Mouse (Mus musculus): ENCODE measurements around the gene Hist1h3e. TPM values are rescaled to one million over a fixed set of nuclear protein-coding genes. Genes with fewer than 3 reads are reported as not detected.
"Not testable (repeated sequence)": the region's sequence is repeated elsewhere in the genome, so short reads cannot be mapped to it uniquely, and the experiment has no call there.

The Hist1h3e gene
- polyA plus RNA-seq, 1 experiment from 2014 or later, result 0.26 TPM

DNA sequence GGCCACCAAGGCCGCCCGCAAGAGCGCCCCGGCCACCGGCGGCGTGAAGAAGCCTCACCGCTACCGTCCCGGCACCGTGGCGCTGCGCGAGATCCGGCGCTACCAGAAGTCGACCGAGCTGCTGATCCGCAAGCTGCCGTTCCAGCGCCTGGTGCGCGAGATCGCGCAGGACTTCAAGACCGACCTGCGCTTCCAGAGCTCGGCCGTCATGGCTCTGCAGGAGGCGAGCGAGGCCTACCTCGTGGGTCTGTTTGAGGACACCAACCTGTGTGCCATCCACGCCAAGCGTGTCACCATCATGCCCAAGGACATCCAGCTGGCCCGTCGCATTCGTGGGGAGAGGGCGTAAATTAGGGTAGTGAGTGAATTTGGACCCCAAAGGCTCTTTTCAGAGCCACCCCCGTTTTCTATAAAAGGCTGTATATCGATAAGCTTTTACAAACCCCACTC, 13.7 kb upstream of the Hist1h3e start:
- not testable (repeated sequence) for H3K36me3 ChIP-seq (ENCODE audit: inconsistent target)
- Histone ChIP-seq H3K27ac (peak overlapping the region; percentile 54), H3K4me3 (ENCODE audit: inconsistent target) (peak overlapping the region; percentile 29), H3K79me2 (ENCODE audit: inconsistent target) (peaks cover 18% of the 10 kb centered on the region; the same call in 1 of the 2 replicates)
- 4% methylated on average over 8 of the region's 40 CpGs for WGBS (ENCODE audit: missing documents)

DNA sequence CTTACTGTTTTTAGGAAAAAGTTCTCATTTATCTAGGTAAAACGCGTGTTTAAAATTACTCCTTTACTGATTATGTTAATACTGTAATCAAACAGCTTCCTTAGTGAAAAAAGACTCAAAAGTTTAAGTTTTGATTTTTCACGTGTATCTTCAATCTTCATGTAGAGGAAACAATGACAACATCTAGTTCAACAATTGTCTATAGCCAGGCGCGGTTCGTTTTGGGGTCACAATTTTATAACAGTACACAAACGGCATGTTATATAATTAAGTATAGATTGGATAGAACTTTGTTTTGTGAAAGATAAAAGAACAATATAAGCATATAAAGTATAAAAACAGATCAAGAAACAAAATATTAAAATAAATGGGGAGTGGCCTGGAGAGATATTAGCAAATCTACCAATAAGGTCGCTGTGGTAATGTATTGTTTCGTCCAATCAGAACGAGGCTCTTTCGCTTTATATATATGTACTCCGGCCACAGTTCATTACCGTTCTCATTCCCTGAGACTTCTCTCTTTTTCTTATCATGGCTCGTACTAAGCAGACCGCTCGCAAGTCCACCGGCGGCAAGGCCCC, 13.2 kb upstream of the Hist1h3e start, which contains the start of gene Hist1h3d:
Gene Hist1h3d, plus strand, starts transcription at position 493 of the 581 bp plus-strand sequence.
- 2% methylated on average over 13 of the region's 18 CpGs for WGBS (ENCODE audit: missing documents)
- Histone ChIP-seq H3K36me3 (ENCODE audit: inconsistent target) (no peaks in the 10 kb centered on the region), H3K27ac (peak within 1 kb of the TSS; percentile 67), H3K4me3 (ENCODE audit: inconsistent target) (peak within 1 kb of the TSS; percentile 29), H3K79me2 (ENCODE audit: inconsistent target) (peaks cover 18% of the 10 kb centered on the region; the same call in 1 of the 2 replicates)

DNA sequence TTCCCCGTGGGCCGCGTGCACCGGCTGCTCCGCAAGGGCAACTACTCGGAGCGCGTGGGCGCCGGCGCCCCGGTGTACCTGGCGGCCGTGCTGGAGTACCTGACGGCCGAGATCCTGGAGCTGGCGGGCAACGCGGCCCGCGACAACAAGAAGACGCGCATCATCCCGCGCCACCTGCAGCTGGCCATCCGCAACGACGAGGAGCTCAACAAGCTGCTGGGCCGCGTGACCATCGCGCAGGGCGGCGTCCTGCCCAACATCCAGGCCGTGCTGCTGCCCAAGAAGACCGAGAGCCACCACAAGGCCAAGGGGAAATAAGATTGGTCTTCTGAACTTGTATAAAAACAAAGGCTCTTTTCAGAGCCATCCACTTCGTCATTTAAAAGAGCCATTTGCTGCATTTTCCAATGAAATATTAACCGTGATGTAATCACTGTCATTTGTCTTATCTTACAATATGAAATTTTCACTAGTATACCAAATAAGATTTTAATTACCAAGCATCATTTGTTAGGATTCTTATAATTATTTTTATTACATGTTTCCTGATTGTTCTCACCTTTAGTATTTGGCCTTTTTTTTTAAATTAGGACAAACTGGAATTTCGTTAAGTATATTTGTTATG, 12.5 kb upstream of the Hist1h3e start:
- peak overlapping the region; percentile 67 for H3K27ac ChIP-seq
- H3K36me3 ChIP-seq (ENCODE audit: inconsistent target), result not testable (repeated sequence)
- WGBS (ENCODE audit: missing documents), result 5% methylated on average over 2 of the region's 39 CpGs
- H3K79me2 ChIP-seq (ENCODE audit: inconsistent target), result peaks cover 18% of the 10 kb centered on the region; the same call in 1 of the 2 replicates
- H3K4me3 ChIP-seq (ENCODE audit: inconsistent target), result peak overlapping the region; percentile 13; the same call in 1 of the 2 replicates

DNA sequence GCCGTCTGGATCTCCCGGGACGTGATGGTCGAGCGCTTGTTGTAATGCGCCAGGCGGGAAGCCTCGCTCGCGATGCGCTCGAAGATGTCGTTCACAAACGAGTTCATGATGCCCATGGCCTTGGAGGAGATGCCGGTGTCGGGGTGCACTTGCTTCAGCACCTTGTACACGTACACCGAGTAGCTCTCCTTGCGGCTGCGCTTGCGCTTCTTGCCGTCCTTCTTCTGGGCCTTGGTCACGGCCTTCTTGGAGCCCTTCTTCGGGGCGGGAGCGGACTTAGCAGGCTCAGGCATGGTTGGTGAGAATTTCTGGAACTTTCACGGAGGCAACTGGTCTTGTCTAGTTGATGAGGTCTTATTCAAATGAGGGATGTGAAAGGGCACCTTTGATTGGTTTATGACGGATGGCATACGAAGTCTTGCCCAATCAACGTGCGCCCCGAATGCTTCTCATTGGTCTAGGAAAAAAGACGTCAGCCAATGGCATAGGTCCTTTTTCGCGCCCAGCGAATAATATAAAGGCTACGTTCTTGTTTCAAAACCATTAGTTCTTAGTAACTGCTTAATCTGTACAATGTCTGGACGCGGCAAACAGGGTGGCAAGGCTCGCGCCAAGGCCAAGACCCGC, 11.8 kb upstream of the Hist1h3e start, which contains the start of the genes Hist1h2bf and Hist1h2ad:
Gene Hist1h2bf, minus strand, starts transcription at position 299 of the 627 bp plus-strand sequence.
Gene Hist1h2ad, plus strand, starts transcription at position 484 of the 627 bp plus-strand sequence.
- Histone ChIP-seq H3K27ac (peak within 1 kb of the TSS; percentile 75), H3K4me3 (ENCODE audit: inconsistent target) (peak within 1 kb of the TSS; percentile 41), H3K79me2 (ENCODE audit: inconsistent target) (peaks cover 18% of the 10 kb centered on the region; the same call in 1 of the 2 replicates)
- WGBS (ENCODE audit: missing documents), result under 1% methylated on average over 23 of the region's 42 CpGs
- H3K36me3 ChIP-seq (ENCODE audit: inconsistent target), result not testable (repeated sequence)

DNA sequence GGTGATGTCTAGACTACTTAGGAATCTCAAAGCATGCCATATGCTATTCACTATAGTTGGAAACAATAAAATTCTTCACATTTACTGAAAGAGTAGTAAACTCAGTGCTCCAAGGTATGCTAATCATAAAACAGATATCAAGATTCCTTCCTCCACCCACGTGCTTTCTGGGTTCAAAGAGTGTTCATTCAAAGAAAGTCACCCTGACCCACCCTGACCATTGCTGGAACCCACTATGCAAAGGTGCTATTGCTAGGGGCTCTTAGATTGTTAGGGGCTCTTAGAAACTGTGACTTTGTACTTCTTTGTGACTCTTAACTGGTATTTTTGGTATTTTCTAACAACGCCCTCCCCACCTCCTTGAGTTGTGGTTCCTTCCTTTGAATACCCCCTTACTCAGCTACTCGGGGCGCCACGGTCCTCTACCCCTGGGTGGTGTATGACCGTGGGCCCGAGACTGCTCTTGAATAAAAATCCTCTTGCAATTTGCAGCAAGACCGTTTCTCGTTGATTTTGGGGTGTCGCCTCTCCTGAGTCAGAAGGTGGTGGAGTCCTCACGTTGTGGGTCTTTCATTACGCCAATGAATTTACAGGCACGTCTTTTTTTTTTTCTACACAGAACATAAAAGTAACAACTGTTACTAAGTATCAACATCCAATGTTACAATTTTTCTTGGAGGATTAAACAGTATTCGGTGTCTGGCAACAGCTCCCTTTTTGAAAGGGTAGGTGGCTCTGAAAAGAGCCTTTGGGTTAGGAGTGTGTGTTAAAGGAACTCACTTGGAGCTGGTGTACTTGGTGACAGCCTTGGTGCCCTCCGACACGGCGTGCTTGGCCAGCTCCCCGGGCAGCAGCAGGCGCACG, 11.1 kb upstream of the Hist1h3e start:
- not testable (repeated sequence) for H3K36me3 ChIP-seq (ENCODE audit: inconsistent target)
- Histone ChIP-seq H3K27ac (peak overlapping the region; percentile 75), H3K79me2 (ENCODE audit: inconsistent target) (peaks cover 18% of the 10 kb centered on the region; the same call in 1 of the 2 replicates), H3K4me3 (ENCODE audit: inconsistent target) (peak overlapping the region; percentile 41)
- 6% methylated on average over 14 of the region's 20 CpGs for WGBS (ENCODE audit: missing documents)

DNA sequence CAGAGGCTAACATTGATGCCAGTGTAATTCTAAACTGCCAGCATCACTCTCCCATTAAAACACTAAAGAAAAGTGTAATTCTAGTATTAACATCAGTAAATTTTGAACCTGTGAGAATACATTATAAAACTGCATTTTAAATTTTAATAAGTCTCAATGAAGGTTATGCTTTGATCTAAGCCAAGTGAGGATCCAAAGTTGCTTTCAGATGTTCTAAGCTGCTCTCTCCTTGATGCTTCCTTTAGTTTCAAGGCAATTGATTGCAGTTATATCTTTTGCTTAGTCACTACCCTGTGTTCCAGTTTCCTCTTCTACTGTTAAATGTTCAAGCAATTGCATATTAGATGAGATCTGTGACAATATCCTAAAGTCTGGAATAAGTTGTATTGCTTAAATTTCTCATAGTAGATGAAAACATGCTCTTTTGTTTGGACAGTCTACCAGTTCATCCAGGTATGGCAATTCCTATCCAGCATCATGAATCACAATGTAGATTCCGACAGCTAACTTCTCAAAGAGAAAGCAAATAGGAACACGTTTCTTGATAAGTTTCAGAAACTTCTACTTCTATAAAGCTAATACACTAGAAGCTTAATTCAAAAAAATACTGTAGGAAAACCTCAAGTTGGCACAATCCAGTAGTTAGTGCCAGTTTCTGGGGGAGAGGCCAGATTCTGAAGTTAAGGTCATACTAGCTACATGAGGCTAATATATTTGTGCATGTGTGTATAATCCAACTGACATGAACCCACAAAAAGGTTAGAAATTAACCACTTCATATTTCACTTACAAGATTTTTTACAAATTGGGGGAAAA, 10.3 kb upstream of the Hist1h3e start:
- 40% methylated on average over 2 of the region's 2 CpGs for WGBS (ENCODE audit: missing documents)
- Histone ChIP-seq H3K36me3 (ENCODE audit: inconsistent target) (no peaks in the 10 kb centered on the region), H3K27ac (peak overlapping the region; percentile 75), H3K4me3 (ENCODE audit: inconsistent target) (peak overlapping the region; percentile 41), H3K79me2 (ENCODE audit: inconsistent target) (peaks cover 18% of the 10 kb centered on the region; the same call in 1 of the 2 replicates)

DNA sequence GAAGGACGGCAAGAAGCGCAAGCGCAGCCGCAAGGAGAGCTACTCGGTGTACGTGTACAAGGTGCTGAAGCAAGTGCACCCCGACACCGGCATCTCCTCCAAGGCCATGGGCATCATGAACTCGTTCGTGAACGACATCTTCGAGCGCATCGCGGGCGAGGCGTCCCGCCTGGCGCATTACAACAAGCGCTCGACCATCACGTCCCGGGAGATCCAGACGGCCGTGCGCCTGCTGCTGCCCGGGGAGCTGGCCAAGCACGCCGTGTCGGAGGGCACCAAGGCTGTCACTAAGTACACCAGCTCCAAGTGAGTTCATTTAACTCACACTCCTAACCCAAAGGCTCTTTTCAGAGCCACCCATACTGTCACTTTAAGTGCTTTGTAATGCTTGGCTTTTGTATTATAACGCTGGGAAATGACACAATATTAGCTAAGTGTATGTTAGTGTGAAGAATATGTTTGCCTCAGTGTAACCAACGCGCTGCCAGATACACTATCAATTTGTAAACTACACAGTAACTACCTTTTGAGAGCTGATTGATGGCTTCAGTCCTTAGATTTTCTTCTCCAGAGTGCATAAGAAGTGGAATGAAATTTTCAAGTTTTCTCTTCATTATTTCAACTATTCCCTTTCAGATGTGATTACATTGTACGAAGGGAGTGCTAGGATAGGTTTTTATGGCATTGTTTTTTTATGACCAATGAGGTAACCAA, 9.5 kb upstream of the Hist1h3e start:
- H3K4me3 ChIP-seq (ENCODE audit: inconsistent target), result peak overlapping the region; percentile 41
- H3K36me3 ChIP-seq (ENCODE audit: inconsistent target), result not testable (repeated sequence)
- peaks cover 18% of the 10 kb centered on the region; the same call in 1 of the 2 replicates for H3K79me2 ChIP-seq (ENCODE audit: inconsistent target)
- 2% methylated on average over 7 of the region's 34 CpGs for WGBS (ENCODE audit: missing documents)
- peak overlapping the region; percentile 75 for H3K27ac ChIP-seq

DNA sequence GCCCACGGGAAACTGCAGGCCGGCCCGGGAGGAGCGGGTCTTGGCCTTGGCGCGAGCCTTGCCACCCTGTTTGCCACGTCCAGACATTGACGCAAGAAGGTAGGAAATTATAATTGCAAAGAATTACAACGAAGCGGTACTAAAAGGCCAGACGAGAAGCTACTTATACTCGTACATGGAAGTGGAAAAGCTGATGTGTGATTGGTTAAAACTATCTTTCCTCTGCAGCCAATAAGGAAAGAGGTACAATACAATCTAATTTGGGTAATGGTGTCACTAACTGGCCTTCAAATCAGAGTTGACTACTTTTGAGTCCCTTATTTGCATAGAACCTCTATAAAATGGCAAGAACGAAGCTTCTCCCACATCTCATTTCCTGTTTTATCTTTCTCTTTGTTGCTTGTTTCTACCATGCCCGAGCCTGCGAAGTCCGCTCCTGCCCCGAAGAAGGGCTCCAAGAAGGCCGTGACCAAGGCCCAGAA, 8.9 kb upstream of the Hist1h3e start, which contains the start of the genes Hist1h2ae and Hist1h2bg:
Gene Hist1h2ae, minus strand, starts transcription at position 199 of the 482 bp plus-strand sequence.
Gene Hist1h2bg, plus strand, starts transcription at position 375 of the 482 bp plus-strand sequence.
- WGBS (ENCODE audit: missing documents), result 0% methylated on average over 8 of the region's 18 CpGs
- peak within 1 kb of the TSS; percentile 41 for H3K4me3 ChIP-seq (ENCODE audit: inconsistent target)

DNA sequence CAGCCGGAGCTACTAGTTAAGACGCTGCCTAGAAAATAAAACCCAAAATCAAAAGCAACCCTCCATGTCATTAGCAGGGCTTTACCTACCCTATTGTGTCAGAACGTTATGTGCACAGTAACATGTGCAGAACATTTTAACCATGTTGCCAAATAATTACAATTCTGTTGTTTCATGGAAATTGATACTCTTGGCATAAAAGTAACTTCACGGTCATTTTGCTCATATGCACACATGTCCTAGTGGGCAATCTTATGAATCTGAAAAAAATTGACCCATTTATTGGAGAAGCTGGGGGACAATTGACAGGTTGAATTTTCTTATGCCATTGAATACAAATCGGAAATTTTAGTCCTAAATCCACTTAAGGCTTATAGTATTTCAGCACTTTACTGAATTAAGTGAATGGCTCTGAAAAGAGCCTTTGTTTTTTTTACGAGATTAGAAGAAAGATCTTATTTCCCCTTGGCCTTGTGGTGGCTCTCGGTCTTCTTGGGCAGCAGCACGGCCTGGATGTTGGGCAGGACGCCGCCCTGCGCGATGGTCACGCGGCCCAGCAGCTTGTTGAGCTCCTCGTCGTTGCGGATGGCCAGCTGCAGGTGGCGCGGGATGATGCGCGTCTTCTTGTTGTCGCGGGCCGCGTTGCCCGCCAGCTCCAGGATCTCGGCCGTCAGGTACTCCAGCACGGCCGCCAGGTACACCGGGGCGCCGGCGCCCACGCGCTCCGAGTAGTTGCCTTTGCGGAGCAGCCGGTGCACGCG, 8.3 kb upstream of the Hist1h3e start:
- Histone ChIP-seq H3K4me3 (ENCODE audit: inconsistent target) (peak overlapping the region; percentile 1; the same call in 1 of the 2 replicates), H3K27ac (peak overlapping the region; percentile 46), H3K79me2 (ENCODE audit: inconsistent target) (peaks cover 18% of the 10 kb centered on the region; the same call in 1 of the 2 replicates)
- 15% methylated on average over 5 of the region's 41 CpGs for WGBS (ENCODE audit: missing documents)
- H3K36me3 ChIP-seq (ENCODE audit: inconsistent target), result not testable (repeated sequence)

More for the DNA sequence above, 8.9 kb upstream of the Hist1h3e start, which contains the start of the genes Hist1h2ae and Hist1h2bg:
- H3K79me2 ChIP-seq (ENCODE audit: inconsistent target), result peaks cover 18% of the 10 kb centered on the region; the same call in 1 of the 2 replicates
- peak within 1 kb of the TSS; percentile 75 for H3K27ac ChIP-seq
- H3K36me3 ChIP-seq (ENCODE audit: inconsistent target), result no peaks in the 10 kb centered on the region

DNA sequence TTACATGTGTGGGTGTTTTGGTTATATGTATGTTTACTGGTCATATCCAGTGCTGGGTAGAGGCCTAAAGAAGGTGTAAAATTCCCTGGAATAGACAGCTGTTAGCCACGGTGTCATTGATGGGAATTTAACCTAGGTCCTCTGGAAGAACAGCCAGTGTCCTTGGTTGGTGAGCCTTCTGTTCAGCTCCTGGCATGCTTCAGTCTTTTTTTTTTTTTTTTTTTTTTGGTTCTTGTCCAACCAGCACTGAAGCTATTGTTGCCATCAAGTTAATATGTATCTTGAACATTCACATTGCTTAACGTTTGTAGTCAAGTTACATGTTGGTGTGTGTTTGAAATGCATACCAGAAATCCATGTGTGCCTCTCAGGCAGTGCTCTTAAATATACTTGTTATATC, 2.3 kb upstream of the Hist1h3e start:
- no peak overlapping the region for H3K27ac ChIP-seq
- WGBS (ENCODE audit: missing documents), result 95% methylated on average over 2 of the region's 2 CpGs
- no peaks in the 10 kb centered on the region for H3K36me3 ChIP-seq (ENCODE audit: inconsistent target)
- H3K4me3 ChIP-seq (ENCODE audit: inconsistent target), result no peak overlapping the region
- no peaks in the 10 kb centered on the region for H3K79me2 ChIP-seq (ENCODE audit: inconsistent target)

DNA sequence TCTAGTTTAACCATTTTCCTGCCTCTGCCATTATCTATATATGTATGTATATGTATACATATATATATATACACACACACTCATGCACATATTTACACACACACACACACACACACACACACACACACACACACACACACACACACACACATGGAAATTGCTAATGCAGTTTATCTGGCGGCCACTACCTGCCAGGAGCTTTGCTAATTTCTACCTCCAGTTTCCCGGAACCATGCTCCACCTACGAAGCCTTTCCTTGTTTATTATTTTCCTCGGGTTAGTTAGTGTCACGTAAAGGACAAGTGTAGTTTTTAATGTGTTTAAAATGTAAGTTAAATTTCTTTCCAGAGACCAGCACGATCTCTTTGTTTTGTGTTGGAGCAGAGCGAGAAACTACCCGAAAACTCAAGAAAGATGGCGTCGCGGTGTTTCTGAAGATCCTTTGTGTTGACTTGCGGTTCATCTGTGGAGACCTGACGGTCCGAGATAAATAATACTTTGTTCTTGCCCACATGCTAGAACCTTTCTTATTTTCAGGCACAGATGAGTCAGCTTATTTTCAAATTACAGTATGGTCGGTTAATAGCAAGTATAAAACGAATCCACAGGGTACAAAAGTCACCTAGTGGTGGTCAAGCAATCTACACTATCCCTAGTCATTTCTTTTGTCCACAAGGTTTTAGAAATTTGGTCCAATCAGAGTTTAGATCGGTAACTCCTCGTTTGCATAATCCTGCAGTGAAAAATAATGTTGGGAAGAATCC, 712 bp upstream of the Hist1h3e start:
- no peaks in the 10 kb centered on the region for H3K79me2 ChIP-seq (ENCODE audit: inconsistent target)
- H3K4me3 ChIP-seq (ENCODE audit: inconsistent target), result peak overlapping the region; percentile 15; the same call in 1 of the 2 replicates
- H3K36me3 ChIP-seq (ENCODE audit: inconsistent target), result no peaks in the 10 kb centered on the region
- 7% methylated on average over 18 of the region's 18 CpGs for WGBS (ENCODE audit: missing documents)
- H3K27ac ChIP-seq, result peak overlapping the region; percentile 91
